Mouse (Mus musculus) CD8-positive naive resting alpha-beta T cell, adult 2 months (primary cell): ENCODE data around the gene Rbfox3.

Experiments
- DNase-seq, 2 experiments: peaks; one replicate each; pipeline ENCODE4 v3.0.0; 2022; ENCODE audit warnings: low read depth in 2 of 2, low spot score in 2 of 2

Rbfox3 gene

GRCm38 (mm10) chr11:118485780-118486179 is 425.6 kb downstream of the Rbfox3 start:
- no peak for DNase-seq

GRCm38 (mm10) chr11:118485338-118485737 is 426.1 kb downstream of the Rbfox3 start:
- no peak for DNase-seq

- DNase-seq, result no peak
Observed at GRCm38 (mm10) chr11:118484169-118484568, 427.2 kb downstream of the Rbfox3 start.

DNA sequence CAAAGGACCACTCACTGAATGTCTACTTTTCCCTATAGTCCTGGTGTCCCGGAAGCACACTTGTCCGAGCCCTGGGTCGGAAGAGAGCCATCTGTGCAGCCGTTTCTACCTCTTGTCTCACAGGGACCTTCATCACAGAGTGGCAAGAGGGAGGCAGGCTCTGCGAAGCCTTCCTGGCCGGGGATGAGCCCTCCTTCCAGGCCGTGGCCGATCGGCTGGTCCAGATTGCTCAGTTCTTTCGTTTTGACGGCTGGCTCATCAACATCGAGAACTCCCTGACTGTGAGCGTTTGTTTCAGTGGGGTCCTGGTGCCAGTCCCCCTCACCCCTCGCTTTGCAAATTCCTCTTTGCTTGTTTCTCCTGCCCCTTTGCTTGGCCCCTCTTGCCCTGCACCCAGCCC is 429.6 kb downstream of the Rbfox3 start:
- DNase-seq, result no peak

DNA sequence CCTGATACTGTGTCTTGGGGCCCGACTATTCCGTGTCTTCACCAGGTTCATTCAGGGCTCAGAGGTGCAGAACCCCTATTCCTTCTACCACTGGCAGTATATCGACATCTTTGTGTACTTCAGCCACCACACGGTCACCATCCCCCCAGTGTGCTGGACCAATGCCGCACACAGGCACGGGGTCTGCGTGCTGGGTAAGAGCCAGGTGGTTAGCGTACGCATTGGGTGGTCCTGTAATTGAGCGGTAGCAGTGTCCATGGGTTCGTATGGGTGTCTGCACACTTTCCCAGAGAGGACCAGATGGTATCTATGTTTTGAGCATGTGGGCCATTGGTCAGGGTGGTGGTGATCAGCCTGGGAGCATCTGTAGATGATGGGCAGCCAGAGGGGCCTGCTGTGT is 430.2 kb downstream of the Rbfox3 start:
- DNase-seq, result no peak

- DNase-seq, result no peak
Observed at GRCm38 (mm10) chr11:118479776-118480175, 431.6 kb downstream of the Rbfox3 start.

DNA sequence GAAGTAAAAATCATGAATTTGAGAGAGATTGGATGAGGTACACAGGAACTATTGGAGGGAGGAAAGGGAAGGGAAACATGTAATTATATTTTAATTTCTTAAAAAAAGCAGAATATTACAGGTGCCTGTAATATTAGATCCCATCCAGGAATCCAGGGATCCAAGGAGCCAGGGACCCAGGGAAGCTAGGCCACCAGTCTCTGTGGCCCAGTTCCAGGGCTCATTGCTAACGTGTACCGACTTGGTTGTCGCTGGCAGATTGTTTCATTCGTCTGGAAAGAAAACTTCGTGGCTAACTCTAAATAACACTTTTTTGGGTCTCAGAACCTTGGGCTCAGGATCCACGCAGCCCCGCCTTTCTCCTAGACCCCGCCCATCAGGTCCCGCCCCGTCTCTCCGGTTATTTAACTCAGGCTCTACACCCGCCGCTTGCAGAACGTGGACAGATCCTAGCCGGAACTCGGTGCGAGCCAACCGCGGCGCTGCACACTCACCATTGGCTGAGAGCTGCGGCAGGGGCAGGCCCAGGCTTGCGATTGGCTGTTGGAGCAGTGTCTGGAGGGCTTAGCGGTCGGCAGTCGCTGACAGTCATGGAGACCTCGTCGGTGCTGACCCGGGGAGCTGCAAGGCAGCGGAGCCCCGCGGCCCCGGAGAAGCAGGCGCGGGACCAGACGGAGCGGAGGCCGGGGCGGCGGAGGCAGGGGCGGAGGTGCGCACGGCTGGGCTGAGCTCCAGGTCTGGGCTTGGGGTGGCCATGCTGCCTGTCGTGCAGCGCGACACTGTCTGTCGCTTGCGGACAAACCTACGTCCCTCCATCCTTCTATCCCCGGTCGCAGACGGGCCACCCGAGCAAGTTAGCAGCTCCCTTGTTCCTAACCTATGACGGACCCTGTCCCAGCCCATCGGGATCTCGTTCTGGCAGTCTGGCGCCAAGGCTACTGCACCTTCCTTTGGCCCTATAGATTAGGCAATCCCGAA is 434.7 kb downstream of the Rbfox3 start, which contains the start of gene Engase:
Gene Engase (plus strand): TSS at position 434 of the 978 bp plus-strand sequence.
- DNase-seq, result peak; percentile 85 to 89

- DNase-seq, result no peak
Observed at GRCm38 (mm10) chr11:118475496-118476083, 435.8 kb downstream of the Rbfox3 start.

- DNase-seq, result no peak
Observed at GRCm38 (mm10) chr11:118473842-118474500, 437.4 kb downstream of the Rbfox3 start.

GRCm38 (mm10) chr11:118473161-118473560 is 438.2 kb downstream of the Rbfox3 start:
- no peak for DNase-seq

DNA sequence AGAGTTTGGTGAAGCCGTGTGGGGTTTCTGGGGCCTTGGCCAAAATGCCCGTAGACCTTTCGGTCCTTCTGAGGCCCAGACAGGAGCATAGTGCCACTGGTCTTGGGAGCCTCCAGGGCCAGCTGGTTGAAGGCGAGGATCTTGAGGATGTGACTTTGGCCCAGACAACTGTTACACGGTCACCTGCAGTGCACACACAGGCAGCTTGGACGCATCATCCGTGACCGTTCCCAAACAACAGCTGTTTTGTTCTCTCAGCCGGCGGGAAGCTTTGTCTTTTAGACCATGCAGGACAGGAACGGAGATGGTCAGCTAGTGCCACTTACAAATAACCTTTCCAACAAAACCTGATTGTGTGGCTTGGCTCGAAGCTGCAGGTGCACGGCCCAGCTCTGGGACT is 439.7 kb downstream of the Rbfox3 start:
- DNase-seq, result no peak

GRCm38 (mm10) chr11:118470234-118470966 is 441.0 kb downstream of the Rbfox3 start:
- DNase-seq, result no peak

DNA sequence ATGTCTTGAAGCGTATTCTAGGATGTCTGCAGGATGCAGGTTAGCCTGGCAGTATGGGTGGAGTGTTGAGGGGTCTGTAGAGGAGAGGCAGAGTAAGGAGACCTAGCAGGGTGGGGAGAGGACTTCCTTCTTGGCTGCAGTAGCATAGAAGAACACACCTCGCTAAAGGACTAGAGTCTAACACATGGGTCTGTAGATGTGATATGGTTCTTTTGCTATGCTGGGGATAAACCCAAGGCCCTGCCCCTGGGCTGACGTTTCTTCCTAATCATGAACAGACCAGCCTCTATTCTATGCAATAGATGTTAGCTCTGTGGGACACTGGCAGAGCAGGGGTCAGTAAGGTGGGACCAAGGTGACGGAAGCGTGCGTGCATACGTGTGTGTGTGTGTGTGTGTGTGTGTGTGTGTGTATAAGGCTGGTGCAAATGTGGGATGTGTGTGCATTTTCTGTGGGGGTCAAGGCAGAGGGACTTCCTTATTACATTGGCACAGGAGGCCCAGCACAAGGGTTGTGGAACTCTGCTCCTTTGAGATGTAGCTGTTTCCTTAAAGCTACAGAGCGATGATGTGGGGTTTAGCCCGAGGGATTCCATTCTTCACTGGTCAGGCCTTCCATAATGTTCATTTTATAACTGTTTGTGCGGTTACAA is 441.8 kb downstream of the Rbfox3 start:
- no peak for DNase-seq

DNA sequence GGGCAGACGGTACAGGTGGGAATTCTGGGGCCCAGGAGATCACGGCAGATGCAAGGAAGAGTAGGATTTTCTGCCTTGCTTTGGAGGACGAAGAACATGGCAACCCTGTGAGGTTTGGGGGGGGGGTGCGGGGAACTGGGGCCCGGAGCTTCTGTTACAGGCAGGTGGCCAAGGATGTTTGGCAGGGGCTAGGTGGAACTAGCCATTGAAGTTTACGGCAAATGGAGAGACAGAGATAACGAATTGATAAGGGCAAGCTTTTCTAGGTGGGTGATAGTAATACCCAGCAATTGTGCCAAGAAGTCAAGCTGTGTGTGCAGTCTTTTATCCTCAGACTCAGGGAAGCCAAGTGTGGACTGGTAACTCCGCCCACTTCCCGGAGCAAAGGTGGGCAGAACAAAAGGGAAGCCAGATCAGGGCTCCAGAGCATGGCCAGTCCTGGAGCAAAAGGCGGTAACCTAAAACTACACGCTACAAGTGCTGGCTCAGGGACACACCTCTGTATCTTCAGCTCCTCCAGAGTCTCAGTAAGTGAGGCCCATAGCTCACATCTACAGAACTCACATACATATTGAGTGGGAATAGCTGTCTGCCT is 443.9 kb downstream of the Rbfox3 start:
- DNase-seq, result no peak

- DNase-seq, result peak; percentile 51 to 54
Observed at GRCm38 (mm10) chr11:118460280-118460679, 451.1 kb downstream of the Rbfox3 start.

GRCm38 (mm10) chr11:118459536-118459935 is 451.9 kb downstream of the Rbfox3 start:
- DNase-seq, result no peak

- no peak for DNase-seq
Observed at GRCm38 (mm10) chr11:118459051-118459450, 452.3 kb downstream of the Rbfox3 start.

DNA sequence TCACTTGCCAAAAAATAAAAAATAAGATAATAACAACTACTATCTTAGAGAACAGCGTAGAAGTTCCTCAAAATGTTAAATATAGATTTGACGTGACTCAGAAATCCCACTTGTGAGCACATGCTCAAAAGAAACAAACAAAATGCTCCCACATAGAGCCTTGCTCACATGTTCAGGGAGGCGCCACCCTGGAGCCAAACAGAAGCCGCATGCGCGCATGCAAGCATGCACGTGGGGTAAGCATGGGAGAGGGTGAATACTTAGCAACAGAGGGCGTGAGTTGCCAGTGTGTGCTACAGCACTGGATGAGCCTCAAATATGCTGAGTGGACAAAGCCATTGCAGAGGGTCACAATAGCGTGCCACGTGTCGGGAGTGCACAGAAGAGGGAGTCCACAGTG is 454.5 kb downstream of the Rbfox3 start:
- DNase-seq, result no peak

GRCm38 (mm10) chr11:118455788-118456187 is 455.6 kb downstream of the Rbfox3 start:
- DNase-seq, result no peak
